Mouse (Mus musculus) megakaryocyte progenitor cell, adult 5-6 weeks (primary cell): ENCODE data around the gene Tgfbr2. TPM values are rescaled to one million over a fixed set of nuclear protein-coding genes. Genes with fewer than 3 reads are reported as not detected.

Experiments
- ATAC-seq: replicated peaks from 2 replicates; pipeline ENCODE4 v1.8.0; 2016; ENCODE audit warnings: mild to moderate bottlenecking, moderate TSS enrichment, inconsistent platforms; ENCODE audit not compliant: poor library complexity
- total RNA-seq, 2 experiments: library from RNA; stranded (forward) in 1 of 2; stranded (reverse) in 1 of 2; fragments of 157-497, 149-512 nt in 1 of 2; fragments of 200-1000 nt in 1 of 2; gene quantifications; 2 replicates each; pipeline versions ENCODE4 v1.2.3 to v1.2.4; 2015 to 2017

The Tgfbr2 gene
- 8.2 and 8.3 TPM in 2 replicates for total RNA-seq (2015)
- total RNA-seq (2017): 5.9 and 6.5 TPM in 2 replicates

DNA sequence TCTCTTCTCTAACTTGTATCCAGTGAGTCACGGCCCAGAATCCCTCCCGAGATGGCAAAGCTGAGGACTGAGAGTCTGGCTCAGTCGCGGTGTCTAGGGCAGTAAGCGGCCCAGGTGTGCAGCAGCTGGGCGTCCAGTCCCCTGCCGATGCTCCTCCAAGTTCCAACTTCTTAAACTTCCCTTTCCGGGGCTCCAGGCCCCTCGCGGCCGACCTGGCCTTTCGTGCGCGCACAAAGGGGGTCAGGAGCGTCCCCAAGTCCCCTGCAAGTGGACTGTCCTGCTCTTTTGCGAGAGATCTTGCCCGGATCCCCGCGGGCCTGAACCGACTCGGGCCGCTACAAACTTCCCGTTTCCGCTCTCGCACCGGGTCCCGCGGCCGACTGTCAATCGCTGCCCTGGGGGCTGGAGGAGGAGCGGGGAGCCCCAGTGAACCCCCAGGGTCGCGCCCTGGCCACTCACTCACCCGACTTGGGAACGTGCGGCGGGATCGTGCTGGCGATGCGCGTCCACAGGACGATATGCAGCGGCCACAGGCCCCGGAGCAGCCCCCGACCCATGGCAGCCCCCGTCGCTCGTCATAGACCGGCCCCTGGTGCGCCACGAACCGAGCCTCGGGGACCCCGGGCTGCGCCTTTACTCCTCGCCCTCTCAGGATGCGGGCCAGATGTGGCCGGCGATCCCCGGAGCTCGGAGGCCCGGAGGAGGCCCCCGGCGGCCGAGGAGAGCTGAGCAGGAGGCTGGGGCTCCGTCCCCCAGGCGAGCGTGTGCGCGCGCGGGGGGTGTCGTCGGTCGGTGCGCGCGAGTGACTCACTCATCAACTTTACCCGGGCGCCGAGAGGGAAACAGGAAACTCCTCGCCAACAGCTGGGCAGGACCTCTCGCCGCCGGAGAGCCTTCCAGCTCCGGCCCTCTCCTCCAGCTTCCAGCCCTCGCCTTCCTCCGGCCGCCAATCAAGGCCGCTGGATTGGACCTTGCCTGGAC lies at the start of gene Tgfbr2:
Gene Tgfbr2, minus strand, starts transcription at position 880 of the 981 bp plus-strand sequence.
- ATAC-seq: peak; percentile 73

DNA sequence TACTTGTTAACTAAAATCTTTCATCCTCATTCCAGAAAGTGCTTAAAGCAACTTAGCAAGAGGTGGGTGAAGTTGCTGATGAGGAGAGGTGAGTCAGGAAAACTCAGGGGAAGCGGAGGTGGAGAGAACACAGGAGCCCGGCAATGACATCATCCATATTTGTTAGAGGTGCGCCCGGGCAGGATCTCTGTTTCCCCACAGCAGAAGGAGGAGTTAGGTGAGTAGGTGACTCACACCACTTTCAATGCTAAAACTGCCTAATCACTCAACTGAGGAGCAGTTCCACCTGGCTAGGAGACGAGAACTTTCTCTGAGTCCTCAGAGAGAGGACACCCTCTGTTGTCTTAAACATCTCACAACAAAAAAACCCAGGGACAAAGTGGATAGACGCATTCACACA lies 48.2 kb upstream of the Tgfbr2 start:
- ATAC-seq: no peak

DNA sequence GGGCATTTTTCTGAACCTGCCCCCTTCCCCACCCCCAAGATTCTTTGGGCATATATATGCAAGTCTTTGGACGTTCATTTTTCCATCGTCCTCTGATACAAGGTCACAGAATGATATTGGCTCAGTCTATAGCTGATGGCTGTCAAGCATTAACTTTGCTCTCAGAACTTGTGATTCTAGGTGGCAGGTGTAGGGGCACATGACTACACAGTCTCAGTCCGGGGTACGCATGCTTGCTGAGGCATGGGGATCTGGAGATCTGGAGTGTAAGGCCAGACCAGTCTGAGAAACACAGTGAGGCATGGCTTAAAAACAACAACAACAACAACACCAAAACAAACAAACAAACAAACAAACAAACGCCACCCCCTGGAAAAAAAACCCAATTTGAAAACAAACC lies 47.5 kb upstream of the Tgfbr2 start:
- no peak for ATAC-seq

DNA sequence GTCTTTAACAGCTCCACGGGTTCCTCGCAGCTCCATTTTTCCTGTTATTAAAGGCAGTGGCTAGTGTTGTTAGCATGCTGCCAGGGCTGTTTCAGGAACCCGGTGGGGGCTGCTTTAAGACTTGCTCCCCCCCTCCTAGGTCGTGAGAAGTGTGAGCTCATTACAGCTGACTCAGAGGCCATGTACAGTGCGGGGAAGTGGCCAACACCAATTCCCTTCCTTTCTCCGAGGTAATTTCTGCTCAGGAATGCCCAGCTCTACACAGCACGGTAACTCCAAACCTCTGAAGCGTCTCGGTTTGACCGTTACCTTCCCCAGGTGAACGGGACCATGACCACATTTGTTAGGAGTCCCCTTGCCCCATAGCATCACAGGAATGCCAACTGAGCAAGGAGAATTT lies 46.8 kb upstream of the Tgfbr2 start:
- ATAC-seq: no peak

DNA sequence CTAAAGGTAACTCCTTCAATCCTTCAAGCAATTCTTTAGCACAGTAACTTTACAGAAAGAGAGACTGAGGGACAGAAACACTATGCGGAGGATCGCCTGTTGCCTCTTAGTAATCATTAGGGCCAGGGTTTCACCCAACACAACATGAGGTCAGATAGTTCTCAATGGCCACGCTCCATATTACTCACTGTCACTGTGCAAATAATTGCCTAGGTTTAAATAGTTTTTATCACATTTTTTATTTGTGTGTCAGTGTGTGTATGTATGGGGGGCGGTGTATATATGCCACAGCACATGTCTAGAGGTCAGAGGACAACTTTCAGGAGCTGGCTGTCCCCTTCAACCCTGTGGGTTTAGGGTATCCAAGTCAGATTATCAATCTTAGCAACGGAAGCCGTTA lies 46.4 kb upstream of the Tgfbr2 start:
- ATAC-seq: no peak

DNA sequence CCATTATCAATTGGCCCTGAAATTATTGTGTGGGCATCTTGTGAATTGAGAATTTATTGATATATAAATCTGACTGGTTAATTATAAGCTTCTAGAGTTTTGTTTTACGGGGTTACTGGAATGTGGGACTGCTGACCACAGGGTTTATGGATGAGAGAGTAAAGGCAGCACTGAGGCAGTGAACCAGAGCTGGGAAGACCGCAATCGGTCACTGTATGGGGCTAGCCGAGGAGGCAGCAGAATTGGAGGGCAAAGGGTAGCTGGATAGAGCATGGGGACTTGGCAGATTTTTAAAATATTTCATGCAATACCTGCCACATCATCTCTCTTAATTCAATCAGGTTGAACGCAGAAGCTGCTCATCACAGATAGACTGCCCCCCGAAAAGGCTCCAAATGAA lies 45.5 kb upstream of the Tgfbr2 start:
- ATAC-seq: no peak

DNA sequence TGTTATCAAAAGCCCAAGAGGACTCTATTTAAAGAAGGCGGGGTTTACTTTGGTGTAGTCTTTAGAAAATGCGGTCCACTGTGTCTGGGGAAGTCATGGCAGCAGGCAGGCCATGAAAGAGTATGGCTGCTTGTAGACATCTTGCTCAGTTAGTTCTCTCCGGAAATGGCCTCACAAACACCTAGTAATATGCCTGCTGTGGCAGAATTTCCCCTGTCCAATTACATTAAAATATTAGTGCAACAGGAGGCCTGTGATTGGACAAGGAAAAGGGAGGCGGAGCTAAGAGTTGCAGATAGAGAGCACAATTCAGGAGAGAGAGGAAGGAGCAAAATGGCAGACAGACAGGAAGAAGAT lies 45.0 kb upstream of the Tgfbr2 start:
- ATAC-seq: no peak

DNA sequence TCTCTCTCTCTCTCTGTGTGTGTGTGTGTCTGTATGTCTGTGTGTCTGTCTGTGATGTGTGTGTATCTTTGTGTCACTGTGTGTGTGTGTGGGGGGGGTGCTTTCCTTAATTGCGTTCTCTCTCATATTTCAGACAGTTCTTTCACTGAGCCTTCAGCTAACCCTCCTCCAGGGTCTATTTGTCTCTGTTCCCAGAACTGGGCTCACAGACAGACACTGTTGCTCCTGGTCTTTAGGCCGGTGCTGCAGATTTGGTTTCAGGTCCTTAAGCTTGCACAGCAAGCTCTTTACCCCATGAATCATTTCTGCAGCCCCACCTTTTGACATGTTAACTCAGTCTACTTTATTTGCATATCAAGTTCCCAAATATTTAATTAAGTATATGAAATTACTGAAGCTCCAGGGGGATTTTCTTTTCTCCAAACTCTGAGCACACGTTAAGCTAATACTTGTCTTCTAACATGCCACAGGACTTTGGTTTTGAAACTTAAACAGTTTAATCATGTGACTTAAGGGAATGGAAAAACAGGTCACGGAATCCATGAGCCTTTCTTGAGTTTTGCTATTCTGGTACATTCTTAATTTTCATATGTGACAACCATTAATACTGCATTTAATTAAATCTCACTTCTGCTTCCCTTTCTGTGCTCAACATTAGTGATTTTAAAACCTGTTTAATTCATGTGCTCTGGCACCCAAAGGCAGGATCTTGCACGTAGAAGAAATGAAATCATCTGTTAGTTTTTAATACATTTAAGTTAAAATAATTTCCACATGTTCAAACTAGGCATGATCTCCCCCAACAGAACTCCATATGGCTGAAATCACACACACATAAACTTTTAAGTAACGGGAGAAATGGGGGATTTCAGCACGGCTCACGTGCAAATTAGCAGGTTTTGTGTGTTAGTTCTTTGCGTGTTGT lies 44.3 kb upstream of the Tgfbr2 start:
- no peak for ATAC-seq

DNA sequence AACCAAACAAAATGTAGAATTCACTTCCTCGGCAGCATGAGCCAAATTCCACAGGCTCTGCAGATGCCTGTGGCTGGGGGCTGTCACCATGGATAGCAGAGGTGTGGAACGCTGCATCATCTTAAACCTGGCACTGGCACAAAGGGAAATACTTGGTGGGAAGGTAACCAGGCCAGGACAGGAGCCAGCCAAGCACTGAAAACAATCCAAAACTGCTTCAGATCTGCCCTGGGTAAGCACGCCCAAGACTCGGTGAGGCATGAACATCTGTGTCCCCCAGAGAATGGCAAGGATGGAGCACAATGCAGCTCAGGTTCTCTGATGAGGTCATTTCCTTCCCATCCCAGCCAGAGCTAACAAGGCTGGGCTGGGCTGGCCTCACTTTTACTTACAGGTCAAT lies 43.6 kb upstream of the Tgfbr2 start:
- ATAC-seq: no peak

DNA sequence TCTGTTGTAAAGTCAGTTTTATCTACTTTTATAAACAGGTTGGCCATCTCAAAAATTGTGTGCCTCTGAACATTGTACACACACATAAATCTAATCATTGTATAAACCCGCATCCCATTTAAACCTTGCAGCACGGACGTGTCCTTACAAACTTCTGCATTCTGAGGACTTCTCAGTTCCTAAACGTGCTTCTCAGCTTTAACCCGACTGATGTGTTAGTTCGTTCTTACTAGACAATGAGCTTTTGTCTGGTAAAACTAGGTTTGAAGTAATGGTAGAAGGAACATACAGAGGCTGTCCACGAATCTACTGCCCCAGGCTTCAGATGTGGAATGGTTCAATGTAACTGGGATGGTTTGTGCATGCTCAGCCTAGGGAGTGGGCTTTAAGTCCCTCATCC lies 41.9 kb upstream of the Tgfbr2 start:
- ATAC-seq: 0 out of 2 replicates have a peak, but pooled peaks have one; percentile 24

DNA sequence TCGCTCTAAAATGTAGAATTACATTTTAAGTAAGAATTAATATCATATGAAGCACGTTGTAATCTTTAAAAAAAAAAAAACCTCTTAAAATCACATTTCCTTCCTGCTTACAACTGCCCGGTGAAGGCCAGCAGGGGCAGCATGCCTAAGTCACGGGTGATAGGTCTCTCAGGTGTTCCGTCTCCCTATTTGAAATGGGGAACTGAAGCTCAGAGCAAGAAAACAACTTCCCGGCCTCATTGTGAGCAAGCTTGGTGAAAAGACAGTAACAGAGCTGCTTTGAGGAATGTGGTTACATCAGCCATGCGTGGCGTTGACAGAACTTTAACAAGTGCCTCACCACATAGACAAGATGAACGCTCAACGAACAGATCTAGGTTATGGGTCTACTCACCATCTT lies 41.5 kb upstream of the Tgfbr2 start:
- ATAC-seq: peak; percentile 73

DNA sequence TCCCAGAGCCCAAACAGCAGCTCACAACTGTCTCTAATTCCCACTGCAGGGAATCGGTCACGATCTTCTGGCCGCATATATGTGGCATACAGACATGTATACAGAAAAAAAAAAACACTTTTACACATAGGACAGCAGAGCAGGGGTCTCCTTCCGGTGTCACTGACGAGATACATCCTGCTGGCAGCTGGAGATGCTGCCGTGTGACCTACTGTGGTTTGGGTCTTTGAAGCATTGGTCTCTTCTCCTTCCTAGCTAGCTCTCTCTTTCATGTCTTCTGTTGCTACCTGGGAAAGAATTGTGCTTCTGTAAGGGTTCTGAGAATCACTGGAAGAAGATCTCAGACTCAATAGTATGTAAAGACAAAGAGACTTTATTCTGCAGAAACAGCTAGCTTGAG lies 39.1 kb upstream of the Tgfbr2 start:
- no peak for ATAC-seq

DNA sequence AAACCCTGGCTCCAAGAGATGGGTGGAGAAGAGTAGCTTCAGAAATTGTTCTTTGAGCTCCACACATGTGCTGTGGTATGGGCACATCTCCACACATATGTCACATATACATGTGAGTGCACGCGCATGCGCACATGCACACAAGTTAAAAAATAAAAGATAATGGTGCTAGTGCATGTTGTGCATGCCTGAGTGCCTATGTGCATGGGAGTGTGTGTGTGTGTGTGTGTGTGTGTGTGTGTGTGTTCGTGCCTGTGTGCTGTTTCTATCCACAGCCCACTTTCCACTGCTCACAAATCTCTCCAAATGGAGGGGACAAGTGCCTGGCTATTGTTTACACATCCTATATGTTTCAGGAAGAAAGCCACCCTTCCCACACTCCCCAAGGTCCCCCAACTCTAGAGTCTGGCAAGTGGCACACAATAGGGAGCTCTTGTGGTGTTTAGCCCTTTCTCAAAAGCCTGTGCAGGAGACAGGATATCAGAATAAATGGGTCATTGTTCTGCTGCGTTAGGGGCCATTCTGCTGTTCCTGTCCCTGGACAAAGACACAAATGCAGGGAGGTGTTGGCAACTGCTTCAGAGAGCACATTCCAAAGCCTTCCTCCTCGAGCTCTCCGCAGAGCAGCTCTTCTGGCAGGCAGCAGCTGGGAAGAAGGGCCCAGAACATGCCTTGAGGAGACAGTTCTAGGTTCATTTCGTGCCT lies 37.9 kb upstream of the Tgfbr2 start:
- ATAC-seq: no peak

DNA sequence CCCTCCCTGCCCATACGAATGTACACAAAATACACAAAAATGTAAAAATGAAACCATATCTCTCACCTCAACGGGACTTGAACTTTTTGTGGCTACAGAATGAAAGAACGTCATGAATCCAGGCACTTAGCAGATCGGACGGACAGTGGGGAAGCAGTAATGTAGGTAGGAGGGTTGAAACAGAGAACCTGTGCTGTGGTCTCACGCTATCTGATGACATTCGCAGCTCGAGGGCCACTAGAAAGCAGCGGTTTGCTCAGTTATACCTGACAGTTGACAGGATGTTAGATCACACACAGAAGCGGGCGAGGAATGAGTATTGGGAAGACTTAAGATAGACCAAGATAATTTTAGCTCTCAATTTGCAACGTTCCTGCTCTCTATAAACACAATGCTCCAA lies 36.9 kb upstream of the Tgfbr2 start:
- no peak for ATAC-seq

DNA sequence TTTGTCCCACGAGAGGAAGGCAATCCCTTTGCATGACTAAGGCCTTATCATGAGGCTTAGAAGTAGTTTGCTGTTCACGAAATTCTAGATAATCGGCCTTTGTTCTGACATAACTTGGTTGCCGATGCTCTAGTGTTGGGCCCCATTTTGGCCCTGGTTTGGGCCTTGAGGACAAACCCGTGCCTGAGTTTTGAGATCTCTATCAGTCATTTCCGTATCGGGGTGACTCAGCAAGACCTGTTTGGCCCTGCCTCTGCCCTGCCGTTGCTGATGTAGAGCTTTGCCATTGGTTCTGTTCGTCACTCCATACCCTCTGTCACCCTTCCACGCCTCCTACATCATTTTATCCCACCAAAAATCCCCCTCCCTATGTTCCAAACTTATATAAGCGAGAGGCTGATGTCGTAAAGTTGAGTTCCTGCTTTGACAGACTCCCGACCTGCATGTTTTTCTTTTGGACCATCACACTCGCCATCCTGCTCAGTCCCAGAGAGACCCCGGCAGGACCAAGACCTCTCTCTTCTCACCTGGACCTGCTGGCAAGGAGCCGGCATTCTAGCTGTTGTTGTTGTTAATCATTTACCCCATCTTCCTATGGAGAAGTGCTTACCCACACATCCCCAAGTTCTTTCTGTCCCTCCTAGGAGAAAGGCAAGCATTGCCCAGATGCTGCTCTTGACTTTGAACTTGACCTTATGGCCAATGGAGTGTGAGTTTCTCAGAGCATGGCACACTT lies 33.2 kb upstream of the Tgfbr2 start:
- ATAC-seq: no peak

DNA sequence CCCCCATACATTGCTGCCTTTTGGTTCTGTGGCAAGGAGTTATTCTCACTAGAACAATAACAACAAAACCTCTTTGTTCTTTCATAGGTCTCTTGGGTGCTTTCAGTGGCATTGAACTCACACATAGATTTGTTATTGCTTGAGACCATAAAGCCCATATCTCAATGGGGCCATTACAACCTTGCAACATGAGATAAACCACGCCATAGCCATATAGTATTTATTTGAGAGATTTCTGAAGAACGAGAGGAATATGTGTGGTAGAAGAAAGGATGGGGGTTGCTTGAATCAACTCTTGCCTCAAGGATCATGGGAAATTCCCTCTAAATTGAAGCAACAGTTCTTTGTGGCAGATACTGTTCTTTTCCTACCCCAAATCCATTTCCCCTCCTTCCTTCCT lies 31.7 kb upstream of the Tgfbr2 start:
- no peak for ATAC-seq

DNA sequence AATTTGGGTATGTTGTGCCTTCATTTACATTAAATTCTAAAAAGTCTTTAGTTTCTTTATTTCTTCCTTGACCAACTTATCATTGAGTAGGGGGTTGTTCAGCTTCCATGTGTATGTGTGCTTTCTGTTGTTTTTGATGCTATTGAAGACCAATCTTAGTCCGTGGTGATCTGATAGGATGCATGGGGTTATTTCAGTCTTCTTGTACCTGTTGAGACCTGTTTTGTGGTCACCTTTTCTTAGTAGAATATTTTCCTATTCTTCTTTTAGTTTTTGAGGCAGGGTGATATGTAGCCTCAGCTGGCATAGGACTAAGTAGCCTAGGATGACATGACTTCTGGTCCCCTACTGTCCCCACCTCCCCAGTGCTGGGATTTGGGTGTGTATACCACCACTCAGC lies 28.5 kb upstream of the Tgfbr2 start:
- no peak for ATAC-seq

DNA sequence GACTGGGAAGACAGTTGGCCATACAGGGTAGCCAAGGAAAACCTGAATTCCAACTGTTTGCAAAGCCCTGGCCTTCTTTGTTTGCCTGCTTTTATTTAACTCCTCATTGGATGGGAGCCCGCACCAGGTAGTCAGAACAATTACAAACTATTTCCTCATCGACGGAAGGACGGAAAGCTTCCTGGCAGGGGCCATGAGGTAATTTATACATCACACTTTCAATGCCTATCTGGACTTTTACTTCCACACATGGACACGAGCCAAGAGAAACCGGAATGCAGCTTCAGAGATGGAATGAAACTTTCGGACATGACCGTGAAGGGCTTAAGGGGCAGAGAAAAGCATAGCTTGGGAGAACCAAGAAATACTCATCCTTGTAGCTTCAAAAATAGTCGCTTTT lies 24.0 kb upstream of the Tgfbr2 start:
- ATAC-seq: no peak

DNA sequence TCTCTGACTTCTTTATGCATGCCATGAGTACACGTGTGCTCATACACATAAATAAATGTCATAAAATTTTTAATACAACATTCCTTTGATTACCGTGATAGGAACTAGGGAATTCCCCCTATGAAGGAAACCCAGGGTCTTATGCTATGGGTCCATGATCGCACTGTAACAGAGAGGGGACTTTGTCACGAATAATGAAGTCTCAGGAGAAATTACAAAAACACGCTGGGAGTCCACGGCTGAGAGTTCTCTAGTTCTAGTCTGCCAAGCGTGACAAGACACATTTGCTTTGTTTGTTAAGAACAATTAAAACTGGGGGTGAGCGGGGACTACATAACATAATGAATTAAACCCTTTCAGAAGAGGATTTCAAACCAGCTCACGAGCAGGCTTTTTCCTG lies 23.3 kb upstream of the Tgfbr2 start:
- ATAC-seq: no peak

DNA sequence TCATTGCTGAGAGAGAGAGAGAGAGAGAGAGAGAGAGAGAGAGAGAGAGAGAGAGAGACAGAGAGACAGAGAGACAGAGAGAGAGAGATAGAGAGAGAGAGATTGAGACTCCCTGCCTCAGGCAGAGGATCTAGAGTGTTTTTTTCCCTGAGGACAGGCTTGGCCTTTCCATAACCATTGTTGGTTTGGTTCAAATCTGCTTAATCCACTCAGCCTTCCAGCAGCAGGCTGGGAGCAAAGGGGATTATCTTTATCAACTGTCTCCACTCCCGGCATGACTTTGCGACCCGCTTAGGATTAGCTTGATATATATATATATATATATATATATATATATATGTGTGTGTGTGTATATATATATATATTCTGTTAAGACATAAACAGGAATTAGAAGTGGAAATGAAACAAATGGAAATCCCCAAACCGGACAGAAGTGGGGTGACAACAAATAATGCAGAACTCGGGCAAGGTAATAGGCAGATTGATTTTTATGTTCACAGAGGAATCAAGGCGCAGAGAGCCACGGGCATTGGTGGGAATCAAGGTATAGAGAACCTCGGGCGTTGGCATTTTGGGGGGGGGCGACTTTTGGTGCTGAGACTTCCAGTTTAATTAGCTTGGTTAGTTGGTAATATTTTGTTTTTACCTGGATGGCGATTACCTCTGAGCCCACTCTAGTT lies 22.5 kb upstream of the Tgfbr2 start:
- no peak for ATAC-seq
